Mouse (Mus musculus): ENCODE data around the gene Mindy1. TPM values are rescaled to one million over a fixed set of nuclear protein-coding genes. Genes with fewer than 3 reads are reported as not detected.

Gene Mindy1
- polyA plus RNA-seq, 1 experiment from 2014 or later, result 37.1 TPM

Other genes with a start within 250 kb of the Mindy1 start
- 349 and 357 TPM in 2 replicates for gene Psmd4, start 238.7 kb upstream of the Mindy1 start, polyA plus RNA-seq (2016; fragmentation: Nextera tagmentation; extraction: Ambion mirVana)
- gene Pip5k1a, start 174.4 kb upstream of the Mindy1 start, polyA plus RNA-seq (2016; fragmentation: Nextera tagmentation; extraction: Ambion mirVana), result 18.0 and 21.3 TPM in 2 replicates
- gene Vps72, start 170.3 kb upstream of the Mindy1 start, polyA plus RNA-seq (2016; fragmentation: Nextera tagmentation; extraction: Ambion mirVana), result 288 and 295 TPM in 2 replicates
- 1.4 and 1.5 TPM in 2 replicates for gene Tmod4, start 156.9 kb upstream of the Mindy1 start, polyA plus RNA-seq (2016; fragmentation: Nextera tagmentation; extraction: Ambion mirVana)
- gene Scnm1, start 147.3 kb upstream of the Mindy1 start, polyA plus RNA-seq (2016; fragmentation: Nextera tagmentation; extraction: Ambion mirVana), result 81.0 and 84.4 TPM in 2 replicates
- gene Lysmd1, start 147.3 kb upstream of the Mindy1 start, polyA plus RNA-seq (2016; fragmentation: Nextera tagmentation; extraction: Ambion mirVana), result 14.0 and 14.5 TPM in 2 replicates
- gene Tnfaip8l2, start 139.0 kb upstream of the Mindy1 start, polyA plus RNA-seq (2016; fragmentation: Nextera tagmentation; extraction: Ambion mirVana), result 0.98 and 2.8 TPM in 2 replicates
- 6.8 and 9.2 TPM in 2 replicates for gene Sema6c, start 120.9 kb upstream of the Mindy1 start, polyA plus RNA-seq (2016; fragmentation: Nextera tagmentation; extraction: Ambion mirVana)
- gene Gabpb2, start 63.4 kb upstream of the Mindy1 start, polyA plus RNA-seq (2016; fragmentation: Nextera tagmentation; extraction: Ambion mirVana), result 12.0 and 12.5 TPM in 2 replicates
- gene Cdc42se1, start 52.6 kb upstream of the Mindy1 start, polyA plus RNA-seq (2016; fragmentation: Nextera tagmentation; extraction: Ambion mirVana), result 91.1 and 91.2 TPM in 2 replicates
- 29.9 and 35.2 TPM in 2 replicates for gene Mllt11, start 49.2 kb upstream of the Mindy1 start, polyA plus RNA-seq (2016; fragmentation: Nextera tagmentation; extraction: Ambion mirVana)
- 0.38 and 0.45 TPM in 2 replicates for gene Gm128, start 39.7 kb upstream of the Mindy1 start, polyA plus RNA-seq (2016; fragmentation: Nextera tagmentation; extraction: Ambion mirVana)
- 0.99 and 2.0 TPM in 2 replicates for gene Bnipl, start 30.2 kb upstream of the Mindy1 start, polyA plus RNA-seq (2016; fragmentation: Nextera tagmentation; extraction: Ambion mirVana)
- gene Prune1, start 731 bp downstream of the Mindy1 start, polyA plus RNA-seq (2016; fragmentation: Nextera tagmentation; extraction: Ambion mirVana), result 27.3 and 29.1 TPM in 2 replicates
- 1.3 and 1.4 TPM in 2 replicates for gene Anxa9, start 25.8 kb downstream of the Mindy1 start, polyA plus RNA-seq (2016; fragmentation: Nextera tagmentation; extraction: Ambion mirVana)
- gene Cers2, start 33.4 kb downstream of the Mindy1 start, polyA plus RNA-seq (2016; fragmentation: Nextera tagmentation; extraction: Ambion mirVana), result 125 TPM in 2 replicates
- 60.9 and 61.1 TPM in 2 replicates for gene Setdb1, start 75.9 kb downstream of the Mindy1 start, polyA plus RNA-seq (2016; fragmentation: Nextera tagmentation; extraction: Ambion mirVana)
- not detected in 2 replicates for gene 4930558C23Rik, start 121.5 kb downstream of the Mindy1 start, polyA plus RNA-seq (2016; fragmentation: Nextera tagmentation; extraction: Ambion mirVana)
- gene Arnt, start 153.0 kb downstream of the Mindy1 start, polyA plus RNA-seq (2016; fragmentation: Nextera tagmentation; extraction: Ambion mirVana), result 33.9 and 37.5 TPM in 2 replicates
- 3.4 and 5.5 TPM in 2 replicates for gene Ctsk, start 217.9 kb downstream of the Mindy1 start, polyA plus RNA-seq (2016; fragmentation: Nextera tagmentation; extraction: Ambion mirVana)
- gene Ctss, start 245.4 kb downstream of the Mindy1 start, polyA plus RNA-seq (2016; fragmentation: Nextera tagmentation; extraction: Ambion mirVana), result 3.4 and 4.3 TPM in 2 replicates